Mouse (Mus musculus): Measurements from ENCODE around the gene Tmem132c. TPM values are rescaled to one million over a fixed set of nuclear protein-coding genes. Genes with fewer than 3 reads are reported as not detected.

Tmem132c gene
- polyA plus RNA-seq, 1 experiment from 2014 or later: 51.8 TPM

DNA sequence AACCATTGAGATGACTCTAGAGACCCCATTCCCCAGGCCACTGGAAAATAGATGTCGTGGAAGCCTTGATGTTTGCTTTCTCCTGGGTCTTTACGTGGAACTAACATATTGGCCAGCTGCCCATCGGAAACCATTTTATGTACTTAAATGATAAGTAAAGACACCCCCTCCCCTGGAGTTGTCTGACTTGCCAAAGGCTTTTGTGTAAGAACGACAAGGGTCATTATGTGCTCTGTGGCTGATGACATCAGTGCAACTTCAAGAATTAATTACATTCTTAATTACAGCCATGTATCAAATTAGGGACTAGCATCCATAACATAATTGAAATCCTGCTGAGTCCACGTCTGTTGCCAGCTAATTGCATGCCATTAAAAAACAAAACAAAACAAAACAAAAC is 45.3 kb downstream of the Tmem132c start:
- Histone ChIP-seq H3K4me1 (peaks cover 10% of the 10 kb centered on the region; the same call in 1 of the 2 replicates), H3K9ac (no peak overlapping the region), H3K27me3 (no peaks in the 10 kb centered on the region), H3K27ac (no peak overlapping the region), H3K4me2 (replicated peaks) (no peak overlapping the region), H3K9me3 (no peaks in the 10 kb centered on the region), H3K4me3 (no peak overlapping the region), H3K36me3 (0 out of 2 replicates have a peak, but pooled peaks cover 10% of the 10 kb centered on the region)
- ATAC-seq (ENCODE audit: insufficient number of reproducible peaks, insufficient read depth, low FRiP score, low TSS enrichment): no peak
- 66% methylated on average over 5 of the region's 5 CpGs for WGBS

DNA sequence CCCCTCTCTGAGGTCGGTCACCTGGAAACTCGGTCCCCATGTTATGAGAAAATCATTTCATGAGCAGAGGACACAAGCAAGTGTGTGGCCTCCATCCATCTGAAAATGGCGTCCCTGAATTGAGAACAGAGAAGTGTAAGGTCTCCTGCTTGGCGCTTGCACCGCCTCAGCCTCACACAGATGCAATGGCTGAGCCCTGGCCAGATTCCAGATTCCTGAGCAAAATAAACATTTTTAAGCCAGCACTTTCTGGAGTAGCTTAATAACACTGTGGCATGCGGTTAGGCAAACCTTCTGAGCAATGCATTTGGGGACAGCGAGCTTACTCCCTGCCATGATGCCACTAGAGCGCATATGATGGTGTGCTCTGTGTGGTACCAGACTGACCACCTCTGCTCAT is 48.1 kb downstream of the Tmem132c start:
- H3K9ac ChIP-seq: no peak overlapping the region
- 0 out of 2 replicates have a peak, but pooled peaks cover 10% of the 10 kb centered on the region for H3K36me3 ChIP-seq
- ATAC-seq (ENCODE audit: insufficient number of reproducible peaks, insufficient read depth, low FRiP score, low TSS enrichment): no peak
- H3K27ac ChIP-seq: no peak overlapping the region
- no peak overlapping the region for H3K4me3 ChIP-seq
- no peaks in the 10 kb centered on the region for H3K9me3 ChIP-seq
- no peaks in the 10 kb centered on the region for H3K27me3 ChIP-seq
- 95% methylated on average over 8 of the region's 8 CpGs for WGBS
- peaks cover 10% of the 10 kb centered on the region; the same call in 1 of the 2 replicates for H3K4me1 ChIP-seq
- H3K4me2 ChIP-seq (replicated peaks): no peak overlapping the region

DNA sequence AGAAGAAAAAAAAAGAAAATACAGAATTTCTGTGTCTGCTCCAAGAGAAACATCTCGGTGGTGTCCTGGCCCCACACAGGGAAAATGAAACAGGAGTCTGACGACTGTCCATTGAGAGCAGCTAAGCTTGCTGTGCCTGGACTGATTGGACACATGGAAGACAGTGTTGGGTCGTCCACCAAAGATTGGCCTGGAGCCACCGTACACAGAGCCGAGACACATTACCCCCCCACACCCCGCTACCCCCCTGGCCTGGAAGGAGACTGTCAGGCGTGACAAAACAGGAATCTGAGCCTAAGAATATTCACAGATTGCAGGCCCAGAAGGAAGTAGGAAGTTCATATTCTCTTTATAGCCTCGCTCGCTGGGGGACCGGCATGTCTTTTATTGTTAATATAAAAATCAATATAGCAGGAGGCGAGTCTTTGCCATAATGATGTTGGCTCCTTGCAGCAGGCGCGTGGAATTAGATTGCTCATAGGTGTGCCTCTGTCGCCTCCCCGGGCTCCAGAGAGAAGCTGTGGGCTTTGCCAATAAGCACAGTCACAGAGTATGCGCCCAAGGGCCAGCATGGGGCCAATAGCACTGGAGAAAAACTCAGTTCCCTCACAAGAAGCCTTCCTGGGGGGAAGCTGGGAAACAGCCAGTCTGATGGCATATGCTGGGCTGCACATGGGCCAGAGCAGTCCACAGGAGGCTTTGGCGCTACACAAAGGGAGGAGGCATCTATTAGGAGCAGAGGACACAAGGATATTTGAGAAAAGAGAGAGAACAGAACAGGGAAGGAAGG is 49.0 kb downstream of the Tmem132c start:
- H3K27me3 ChIP-seq: no peaks in the 10 kb centered on the region
- H3K4me2 ChIP-seq (replicated peaks): no peak overlapping the region
- no peak overlapping the region for H3K4me3 ChIP-seq
- 0 out of 2 replicates have a peak, but pooled peaks cover 10% of the 10 kb centered on the region for H3K36me3 ChIP-seq
- H3K9me3 ChIP-seq: no peaks in the 10 kb centered on the region
- no peak overlapping the region for H3K9ac ChIP-seq
- no peak for ATAC-seq (ENCODE audit: insufficient number of reproducible peaks, insufficient read depth, low FRiP score, low TSS enrichment)
- H3K27ac ChIP-seq: peak overlapping the region; percentile 24
- 61% methylated on average over 17 of the region's 17 CpGs for WGBS
- peaks cover 17% of the 10 kb centered on the region for H3K4me1 ChIP-seq

DNA sequence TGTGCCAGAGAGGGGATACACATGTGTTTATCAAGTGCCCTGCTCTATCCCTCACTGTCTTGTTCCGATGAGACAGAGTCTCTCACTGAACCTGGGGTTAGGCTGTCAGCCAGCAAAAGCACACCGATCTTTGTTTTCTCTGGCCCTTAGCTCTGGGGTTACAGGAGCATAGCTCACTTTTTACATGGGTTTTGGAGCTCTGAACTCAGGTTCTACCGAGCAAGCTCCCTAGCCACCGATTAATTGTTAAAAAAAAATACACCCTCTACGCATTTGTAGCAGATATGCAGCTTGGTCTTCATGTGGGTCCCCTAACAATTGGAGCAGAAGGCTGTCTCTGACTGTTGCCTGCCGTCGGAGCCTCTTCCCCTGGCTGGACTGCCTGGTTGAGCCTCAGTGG is 50.0 kb downstream of the Tmem132c start:
- Histone ChIP-seq H3K9me3 (no peaks in the 10 kb centered on the region), H3K27me3 (no peaks in the 10 kb centered on the region), H3K9ac (no peak overlapping the region), H3K4me1 (peaks cover 20% of the 10 kb centered on the region), H3K4me3 (no peak overlapping the region), H3K27ac (no peak overlapping the region), H3K4me2 (replicated peaks) (no peak overlapping the region), H3K36me3 (0 out of 2 replicates have a peak, but pooled peaks cover 4% of the 10 kb centered on the region)
- WGBS: 78% methylated on average over 7 of the region's 7 CpGs
- no peak for ATAC-seq (ENCODE audit: insufficient number of reproducible peaks, insufficient read depth, low FRiP score, low TSS enrichment)

DNA sequence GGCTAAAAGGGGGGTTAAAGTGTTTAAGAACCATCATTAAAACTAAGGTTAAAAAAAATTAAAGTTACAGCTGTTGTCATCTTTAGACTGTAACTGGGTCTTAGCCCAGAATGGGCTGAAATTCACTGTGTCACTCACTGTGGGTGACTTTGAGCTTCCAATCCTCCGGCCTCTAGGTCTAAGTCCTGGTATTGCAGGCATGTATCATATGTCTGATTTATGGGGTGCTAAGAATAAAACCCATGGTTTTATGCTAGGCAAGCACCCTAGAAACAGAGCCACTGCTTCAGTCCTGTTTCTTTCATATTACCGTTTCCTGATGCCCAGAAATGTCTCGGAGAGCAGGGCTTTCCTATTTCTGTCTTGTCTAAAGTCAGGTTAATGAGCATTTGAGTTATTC is 52.1 kb downstream of the Tmem132c start:
- Histone ChIP-seq H3K4me3 (no peak overlapping the region), H3K9me3 (no peaks in the 10 kb centered on the region), H3K27ac (no peak overlapping the region), H3K9ac (no peak overlapping the region), H3K4me1 (peaks cover 24% of the 10 kb centered on the region), H3K36me3 (0 out of 2 replicates have a peak, but pooled peaks cover 4% of the 10 kb centered on the region), H3K27me3 (no peaks in the 10 kb centered on the region), H3K4me2 (replicated peaks) (no peak overlapping the region)
- ATAC-seq (ENCODE audit: insufficient number of reproducible peaks, insufficient read depth, low FRiP score, low TSS enrichment): no peak
- 89% methylated on average over 3 of the region's 3 CpGs for WGBS

DNA sequence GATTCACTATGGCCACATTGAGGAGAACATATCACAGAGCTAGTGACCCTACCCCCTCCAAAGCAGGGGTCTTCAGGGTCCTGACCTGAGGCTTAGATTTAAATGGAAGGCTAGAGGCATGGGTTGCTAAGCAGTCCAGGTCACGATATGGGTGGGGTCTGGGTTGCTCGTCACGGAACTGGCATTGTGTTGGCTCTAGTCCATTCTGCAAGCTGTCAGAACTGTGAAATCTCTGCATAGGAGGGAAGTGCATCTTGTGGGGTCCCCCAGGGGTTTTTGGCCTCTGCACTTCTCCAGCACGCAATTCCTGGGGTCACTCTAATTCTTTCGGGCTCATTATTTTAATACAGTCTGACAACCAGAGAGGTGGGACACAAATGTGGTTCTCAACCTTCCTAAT is 55.9 kb downstream of the Tmem132c start:
- Histone ChIP-seq H3K4me3 (no peak overlapping the region), H3K36me3 (no peaks in the 10 kb centered on the region), H3K4me1 (peaks cover 33% of the 10 kb centered on the region), H3K27ac (no peak overlapping the region), H3K9ac (no peak overlapping the region), H3K27me3 (no peaks in the 10 kb centered on the region), H3K4me2 (replicated peaks) (no peak overlapping the region), H3K9me3 (no peaks in the 10 kb centered on the region)
- no peak for ATAC-seq (ENCODE audit: insufficient number of reproducible peaks, insufficient read depth, low FRiP score, low TSS enrichment)
- WGBS: 29% methylated on average over 5 of the region's 5 CpGs

DNA sequence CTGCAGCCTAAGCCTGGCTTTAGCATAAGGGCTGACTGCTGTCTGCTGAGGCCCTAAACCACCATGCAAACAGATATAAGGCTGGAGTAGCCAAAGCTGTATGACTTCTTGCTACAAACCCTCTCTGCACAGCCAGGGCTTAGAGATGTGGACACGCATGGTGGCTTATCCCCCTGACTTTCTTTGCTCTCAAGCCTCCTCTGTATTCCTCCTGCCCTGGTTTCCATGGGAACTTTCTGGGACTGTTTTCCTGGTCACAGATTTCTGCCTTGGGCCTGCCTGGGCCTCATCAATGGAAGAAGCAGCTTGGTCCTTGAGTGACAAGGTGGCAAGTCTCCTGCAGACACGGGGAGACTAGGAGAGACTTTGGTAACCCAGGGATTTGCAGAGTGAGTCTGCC is 56.5 kb downstream of the Tmem132c start:
- H3K4me1 ChIP-seq: peaks cover 33% of the 10 kb centered on the region
- 33% methylated on average over 2 of the region's 2 CpGs for WGBS
- H3K27ac ChIP-seq: no peak overlapping the region
- no peak overlapping the region for H3K4me3 ChIP-seq
- H3K9me3 ChIP-seq: no peaks in the 10 kb centered on the region
- no peak overlapping the region for H3K4me2 ChIP-seq (replicated peaks)
- H3K27me3 ChIP-seq: no peaks in the 10 kb centered on the region
- H3K36me3 ChIP-seq: no peaks in the 10 kb centered on the region
- H3K9ac ChIP-seq: no peak overlapping the region
- no peak for ATAC-seq (ENCODE audit: insufficient number of reproducible peaks, insufficient read depth, low FRiP score, low TSS enrichment)

DNA sequence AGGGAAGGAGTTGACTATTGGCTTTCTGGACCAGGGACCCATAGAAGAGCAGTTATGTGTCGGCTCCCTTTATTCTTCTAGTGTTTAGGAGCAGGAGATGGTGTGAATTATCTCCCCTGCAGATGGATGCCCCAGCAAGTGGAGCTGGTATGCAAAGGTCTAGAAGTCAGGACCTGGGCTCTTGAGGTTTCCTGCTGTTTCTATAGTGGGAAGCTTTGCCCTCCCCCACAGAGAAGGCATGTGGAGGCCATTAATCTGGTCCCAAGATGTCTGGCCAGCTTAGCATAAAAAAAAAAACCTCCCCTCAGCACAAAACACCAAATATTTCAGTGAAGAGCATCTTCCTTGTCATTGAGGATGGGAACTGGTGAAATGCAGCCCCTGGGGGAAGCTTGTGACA is 57.4 kb downstream of the Tmem132c start:
- H3K9ac ChIP-seq: no peak overlapping the region
- no peaks in the 10 kb centered on the region for H3K27me3 ChIP-seq
- ATAC-seq (ENCODE audit: insufficient number of reproducible peaks, insufficient read depth, low FRiP score, low TSS enrichment): no peak
- H3K27ac ChIP-seq: no peak overlapping the region
- WGBS: 10% methylated on average over 1 of the region's 1 CpGs
- no peaks in the 10 kb centered on the region for H3K9me3 ChIP-seq
- no peaks in the 10 kb centered on the region for H3K36me3 ChIP-seq
- no peak overlapping the region for H3K4me3 ChIP-seq
- no peak overlapping the region for H3K4me2 ChIP-seq (replicated peaks)
- H3K4me1 ChIP-seq: peaks cover 33% of the 10 kb centered on the region

DNA sequence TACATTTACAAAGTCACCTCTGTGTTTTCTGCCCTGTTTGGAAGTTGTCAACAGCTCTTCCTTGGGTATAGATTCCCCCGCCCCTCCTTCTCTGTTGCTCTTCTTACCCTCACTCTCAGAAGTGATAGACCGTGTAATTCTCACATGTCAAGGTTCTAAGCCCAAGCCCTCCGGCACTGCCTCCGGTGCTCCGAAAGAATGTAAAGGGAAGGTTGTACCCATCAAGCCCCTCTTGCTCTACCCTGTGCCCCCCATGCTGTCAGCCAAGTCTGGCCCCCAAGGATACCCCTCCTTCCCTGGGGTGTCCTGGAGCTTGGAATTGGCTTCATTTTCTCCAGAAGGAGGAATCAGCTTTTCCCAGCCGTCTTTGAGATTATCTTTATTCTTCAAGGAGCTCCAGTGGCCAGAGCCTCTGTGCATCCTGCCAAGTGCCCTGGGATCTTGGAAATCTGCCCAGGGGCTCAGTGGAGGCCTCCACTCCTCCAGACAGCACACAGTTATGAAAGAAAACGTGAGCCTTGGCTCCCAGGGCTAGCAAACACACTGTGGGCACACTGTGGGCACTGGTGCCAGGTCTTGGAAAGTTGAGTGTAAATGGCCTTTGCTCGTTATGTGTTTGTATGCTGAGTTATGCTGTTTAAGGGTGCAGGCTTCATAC is 59.1 kb downstream of the Tmem132c start:
- WGBS: 51% methylated on average over 8 of the region's 8 CpGs
- Histone ChIP-seq H3K9me3 (no peaks in the 10 kb centered on the region), H3K27ac (no peak overlapping the region)

DNA sequence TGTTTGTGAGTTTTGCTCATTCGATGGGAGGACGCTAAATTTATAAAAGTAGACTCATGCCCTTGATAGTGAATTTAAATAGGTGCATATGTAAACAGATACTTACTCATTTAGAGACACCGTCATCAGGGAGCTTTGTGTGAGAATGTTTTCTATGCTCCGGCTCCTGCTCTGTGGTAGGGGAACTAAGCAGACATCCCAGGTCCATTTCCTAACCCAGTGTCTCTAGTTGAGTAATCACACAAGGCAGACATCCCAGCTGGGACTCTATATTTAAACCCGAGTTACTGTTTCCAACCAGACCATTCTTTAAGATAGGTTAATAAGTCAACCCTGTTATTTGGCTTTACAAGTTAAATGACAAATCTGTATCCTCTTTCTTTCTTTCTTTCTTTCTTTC is 63.7 kb downstream of the Tmem132c start:
- no peak overlapping the region for H3K4me2 ChIP-seq (replicated peaks)
- no peak overlapping the region for H3K4me3 ChIP-seq
- no peak overlapping the region for H3K9ac ChIP-seq
- H3K36me3 ChIP-seq: no peaks in the 10 kb centered on the region
- no peaks in the 10 kb centered on the region for H3K27me3 ChIP-seq
- no peak overlapping the region for H3K27ac ChIP-seq
- no peaks in the 10 kb centered on the region for H3K9me3 ChIP-seq
- no peak for ATAC-seq (ENCODE audit: insufficient number of reproducible peaks, insufficient read depth, low FRiP score, low TSS enrichment)
- 63% methylated on average over 5 of the region's 5 CpGs for WGBS
- peaks cover 27% of the 10 kb centered on the region for H3K4me1 ChIP-seq

More for the DNA sequence above, 59.1 kb downstream of the Tmem132c start:
- Histone ChIP-seq H3K4me3 (no peak overlapping the region), H3K4me2 (replicated peaks) (no peak overlapping the region), H3K9ac (no peak overlapping the region), H3K27me3 (no peaks in the 10 kb centered on the region), H3K36me3 (no peaks in the 10 kb centered on the region), H3K4me1 (peaks cover 26% of the 10 kb centered on the region)
- no peak for ATAC-seq (ENCODE audit: insufficient number of reproducible peaks, insufficient read depth, low FRiP score, low TSS enrichment)

DNA sequence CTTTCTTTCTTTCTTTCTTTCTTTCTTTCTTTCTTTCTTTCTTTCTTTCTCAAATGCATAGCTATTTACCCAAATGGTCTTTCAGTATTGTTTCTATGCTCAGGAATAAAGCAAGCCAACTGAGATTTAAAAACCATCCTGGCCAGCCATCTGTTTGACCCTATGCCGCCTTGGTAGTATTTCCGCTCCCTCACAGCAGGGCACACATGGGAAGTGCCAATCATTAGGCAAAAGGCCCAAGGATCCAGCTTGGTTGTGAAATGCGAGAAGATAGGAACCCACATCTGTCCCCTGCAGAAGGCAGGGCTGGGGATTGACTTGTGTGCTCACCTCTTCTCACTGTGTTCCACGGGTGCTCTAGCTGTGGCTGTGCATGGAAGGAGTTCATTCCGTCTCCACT is 64.1 kb downstream of the Tmem132c start:
- Histone ChIP-seq H3K4me1 (peaks cover 27% of the 10 kb centered on the region), H3K4me3 (no peak overlapping the region), H3K27me3 (no peaks in the 10 kb centered on the region), H3K4me2 (replicated peaks) (no peak overlapping the region), H3K9ac (no peak overlapping the region), H3K36me3 (no peaks in the 10 kb centered on the region), H3K27ac (no peak overlapping the region), H3K9me3 (no peaks in the 10 kb centered on the region)
- WGBS: 50% methylated on average over 5 of the region's 5 CpGs
- no peak for ATAC-seq (ENCODE audit: insufficient number of reproducible peaks, insufficient read depth, low FRiP score, low TSS enrichment)

DNA sequence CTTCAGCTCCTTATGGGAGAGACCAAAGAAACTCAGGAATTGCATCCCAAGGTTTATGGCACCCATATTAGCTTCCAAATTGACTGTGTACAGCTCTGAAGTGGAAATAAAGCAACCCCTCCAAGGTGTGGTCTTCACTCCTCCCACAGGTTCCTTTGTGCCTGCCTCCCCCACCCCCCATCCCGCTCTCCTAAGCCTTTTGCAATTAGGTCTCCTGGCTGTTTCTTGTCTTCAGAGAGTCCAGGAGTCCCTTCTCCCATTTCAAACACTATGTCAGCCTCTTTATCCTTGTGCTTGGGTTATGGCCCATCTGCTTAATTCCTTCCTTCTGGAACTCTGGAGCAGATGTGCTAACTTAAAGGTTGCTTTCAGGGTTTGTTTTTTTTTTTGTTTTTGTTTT is 65.1 kb downstream of the Tmem132c start:
- Histone ChIP-seq H3K9ac (no peak overlapping the region), H3K27ac (no peak overlapping the region), H3K9me3 (no peaks in the 10 kb centered on the region), H3K4me1 (peaks cover 29% of the 10 kb centered on the region), H3K4me2 (replicated peaks) (no peak overlapping the region), H3K4me3 (no peak overlapping the region), H3K27me3 (no peaks in the 10 kb centered on the region), H3K36me3 (no peaks in the 10 kb centered on the region)
- no peak for ATAC-seq (ENCODE audit: insufficient number of reproducible peaks, insufficient read depth, low FRiP score, low TSS enrichment)
- WGBS: 0% methylated on average over 1 of the region's 1 CpGs
